Mouse (Mus musculus): ENCODE results near the gene Thrsp.

DNA sequence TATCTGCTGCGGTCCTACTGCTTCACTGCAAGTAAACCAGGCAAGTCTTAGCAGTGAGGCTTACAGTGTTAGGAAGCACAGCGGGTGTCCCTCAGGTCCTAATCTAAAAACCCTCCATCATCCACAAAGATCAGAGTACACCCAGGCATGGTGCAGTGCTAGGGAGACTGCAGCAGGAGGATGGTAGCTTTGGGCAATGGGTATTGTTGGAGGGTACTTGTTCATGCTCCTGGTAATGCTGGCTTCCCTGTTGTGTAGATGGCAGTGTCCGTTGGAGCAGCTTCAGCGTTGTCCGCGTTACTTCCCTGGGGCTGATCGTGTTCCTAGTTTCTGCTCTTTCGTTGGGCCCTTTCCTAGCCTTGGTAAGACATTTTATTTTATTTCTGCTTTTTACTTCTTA lies 34.9 kb downstream of the Thrsp start:
- TF ChIP-seq POLR2A (IDR thresholded peaks at IDR 0.05; ENCODE audit: borderline replicate concordance, insufficient read depth, low read length) (no peak), CTCF (IDR thresholded peaks at IDR 0.05; ENCODE audit: borderline replicate concordance, insufficient read depth, low read depth, low read length) (no peak)
